In genomic region chrX:70582344-70582743, GRCm38 (mm10) we compare ENCODE assay signal across 8 mouse cellular contexts.
DNase-seq lines count a peak whose midpoint lies in the region; ATAC-seq lines count a peak whose summit lies in the region.
"Not testable (repeated sequence)": the region's sequence is repeated elsewhere in the genome, so short reads cannot be mapped to it uniquely, and the experiment has no call there.

No protein-coding gene starts in this region.

- H3K4me2 ChIP-seq in midbrain, embryonic 15.5 days: not testable (repeated sequence)

- H3K4me1 ChIP-seq in midbrain, embryonic 15.5 days: not testable (repeated sequence)

- not testable (repeated sequence) for H3K27ac ChIP-seq in midbrain, embryonic 15.5 days

- H3K4me3 ChIP-seq in midbrain, embryonic 15.5 days: not testable (repeated sequence)

- not testable (repeated sequence) for H3K9me3 ChIP-seq in midbrain, embryonic 15.5 days

- H3K27me3 ChIP-seq in midbrain, embryonic 15.5 days (replicated peaks); splenic B cell, adult 2 months (ENCODE audit: control insufficient read depth, insufficient read depth, low read length, poor library complexity, severe bottlenecking): not testable (repeated sequence)

- ATAC-seq in midbrain, embryonic 15.5 days (replicated peaks): peak; percentile 85; the same call in 1 of the 2 replicates

- intact Hi-C loops in left cerebral cortex, postnatal 14 days (cut with DNase I): loop anchor here (5.0 kb wide), 2 partner anchors 470 to 730 kb away; partner anchors contain the start of gene Mamld1

- peak; percentile 45 for DNase-seq in ES-CJ7 (ENCODE audit: low read depth, low spot score)
- peak; percentile 0 for DNase-seq in c-Kit-positive CD71-negative TER-119-negative erythroid progenitor cells, embryonic 14.5 days (ENCODE audit: low read depth)
- peak; percentile 19 for DNase-seq in embryo, embryonic 9.5 days (ENCODE audit: extremely low spot score)
- peak; percentile 16 for DNase-seq in heart, adult 8-10 months (ENCODE audit: low spot score)
- DNase-seq in kidney, adult 8-10 months: peak; percentile 9 to 15
- peak; percentile 57 to 67 for DNase-seq in left cerebral cortex, postnatal 14 days (ENCODE audit: low spot score in 2 of 2)
- peak; percentile 27 for DNase-seq in splenic B cell, adult 2 months (ENCODE audit: low read depth, low spot score)

- H3K9ac ChIP-seq in midbrain, embryonic 15.5 days: not testable (repeated sequence)

- WGBS in midbrain, embryonic 15.5 days: 18% methylated on average over 2 of the region's 2 CpGs

- not testable (repeated sequence) for H3K36me3 ChIP-seq in midbrain, embryonic 15.5 days (replicated peaks); splenic B cell, adult 2 months (ENCODE audit: control insufficient read depth, insufficient read depth, low read length, poor library complexity, severe bottlenecking)

Comparison
In these comparisons a context has a peak if more than half of its experiments do, and no peak if none do; other contexts are left out.
1. DNase-seq: peak in every context shown above with its lines; median percentile 62 in left cerebral cortex, postnatal 14 days; 45 in ES-CJ7; 27 in splenic B cell, adult 2 months; 19 in embryo, embryonic 9.5 days; 16 in heart, adult 8-10 months; 12 in kidney, adult 8-10 months; 0 in c-Kit-positive CD71-negative TER-119-negative erythroid progenitor cells, embryonic 14.5 days.